Mouse (Mus musculus): ENCODE results near the gene Qtrt2.

DNA sequence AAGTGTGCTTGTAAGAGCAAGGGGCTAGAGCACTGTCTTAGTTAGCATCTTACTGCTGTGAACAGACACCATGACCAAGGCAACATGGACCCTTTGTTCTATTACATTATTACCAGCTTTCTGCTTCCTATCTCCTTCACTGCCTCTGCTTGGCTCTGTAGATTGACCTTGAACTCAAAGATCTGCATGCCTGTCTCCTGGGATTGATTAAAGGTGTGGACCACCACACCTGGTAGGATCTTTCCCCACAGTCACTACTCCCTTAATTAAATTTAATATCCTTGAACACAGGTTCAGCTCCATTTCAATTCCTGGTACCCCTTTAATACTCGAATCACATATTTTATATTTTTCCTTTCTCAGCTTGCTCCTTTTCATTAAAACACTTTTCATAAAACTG lies 763 bp downstream of the Qtrt2 start:
- TF ChIP-seq POLR2A (IDR thresholded peaks at IDR 0.05; ENCODE audit: borderline replicate concordance, extremely low read depth, insufficient read depth, insufficient read length, poor library complexity, severe bottlenecking) (no peak), CTCF (IDR thresholded peaks at IDR 0.05; ENCODE audit: borderline replicate concordance, extremely low read depth, insufficient read depth, insufficient read length) (no peak)
